Mouse (Mus musculus) intestine, embryonic 14.5 days (tissue): ENCODE data around the gene Otop1. TPM values are rescaled to one million over a fixed set of nuclear protein-coding genes. Genes with fewer than 3 reads are reported as not detected.

ENCODE experiments used
- polyA plus RNA-seq: library from polyadenylated mRNA; unstranded; fragments of >200 nt; fragmentation: Nextera tagmentation; extraction: Ambion mirVana; gene quantifications from 2 replicates; pipeline ENCODE4 v1.2.1, GENCODE M21; 2014

Gene Otop1
- polyA plus RNA-seq, 1 experiment from 2014 or later: not detected

Other genes with a start within 250 kb of the Otop1 start
- gene Stx18, start 237.2 kb upstream of the Otop1 start, polyA plus RNA-seq: 34.0 and 36.8 TPM in 2 replicates
- gene Nsg1, start 116.1 kb upstream of the Otop1 start, polyA plus RNA-seq: 16.1 and 18.0 TPM in 2 replicates
- 10.5 and 12.4 TPM in 2 replicates for gene Zbtb49, start 55.5 kb upstream of the Otop1 start, polyA plus RNA-seq
- 100 and 111 TPM in 2 replicates for gene Lyar, start 55.5 kb upstream of the Otop1 start, polyA plus RNA-seq
- gene Tmem128, start 15.8 kb upstream of the Otop1 start, polyA plus RNA-seq: 78.2 and 79.0 TPM in 2 replicates
- gene Drd5, start 43.4 kb downstream of the Otop1 start, polyA plus RNA-seq: not detected in 2 replicates
- gene Slc2a9, start 227.2 kb downstream of the Otop1 start, polyA plus RNA-seq: 0.40 and 1.2 TPM in 2 replicates